8 mouse cellular contexts compared by ENCODE assay signal in the genomic region with DNA sequence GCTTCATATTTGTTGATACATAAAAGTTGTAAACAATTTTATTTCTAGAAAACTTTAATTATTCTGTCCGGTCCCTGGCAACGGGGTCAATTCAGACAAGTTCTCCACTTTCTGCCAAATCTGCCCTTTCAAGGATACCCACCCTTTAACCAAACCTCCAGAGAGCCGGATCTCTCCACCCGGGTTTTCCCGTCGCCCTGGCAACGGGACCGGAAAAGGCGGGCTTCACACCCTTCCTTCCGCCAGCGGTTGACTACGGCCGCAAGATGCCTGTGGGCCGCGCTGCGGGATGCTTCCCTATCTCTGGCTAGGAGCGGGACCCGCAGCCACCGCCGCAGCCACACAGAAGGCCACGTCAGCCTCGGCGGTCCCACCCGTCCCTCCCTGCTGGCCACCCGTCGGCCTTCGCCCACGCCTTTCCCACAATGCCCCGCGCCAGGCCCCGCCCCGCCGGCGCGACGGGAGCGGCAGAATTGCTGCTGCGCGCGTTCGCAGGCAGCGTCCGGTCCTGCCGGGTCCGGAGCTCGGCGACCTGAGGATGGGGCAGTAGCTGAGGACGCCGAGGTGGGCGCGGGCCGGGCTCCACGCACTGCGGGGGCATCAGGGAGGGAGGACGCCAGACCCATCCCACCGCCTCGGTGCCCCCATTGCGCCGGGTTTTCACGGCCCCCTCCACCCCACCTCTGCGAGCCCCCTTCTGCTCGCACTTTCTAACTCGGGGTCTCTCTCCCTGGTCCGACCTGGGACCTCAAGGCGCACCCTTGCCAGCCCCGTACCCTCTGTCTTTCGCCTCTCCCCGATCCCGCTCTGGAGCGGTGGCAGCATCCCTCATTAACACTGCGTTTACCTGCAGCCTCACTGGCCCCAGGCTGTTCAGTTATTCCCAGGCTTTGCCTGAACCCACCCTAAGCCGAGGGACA. TPM values are rescaled to one million over a fixed set of nuclear protein-coding genes. Genes with fewer than 3 reads are reported as not detected.
DNase-seq lines count a peak whose midpoint lies in the region; ATAC-seq lines count a peak whose summit lies in the region.

Gene Dnajc10, plus strand, starts transcription at position 225 of the 920 bp plus-strand sequence.

- 0 out of 2 replicates have a peak, but pooled peaks cover 6% of the 10 kb centered on the region for H3K4me1 ChIP-seq in heart, embryonic 10.5 days
- peaks cover 12% of the 10 kb centered on the region for H3K4me1 ChIP-seq in kidney, embryonic 15.5 days

- peak; percentile 80 for ATAC-seq in erythroblast, adult 5-6 weeks (replicated peaks; ENCODE audit: low FRiP score, poor library complexity, severe bottlenecking)
- ATAC-seq in kidney, embryonic 15.5 days (replicated peaks; ENCODE audit: low FRiP score), result peak; percentile 98
- ATAC-seq in monocyte, adult 5-6 weeks (replicated peaks; ENCODE audit: insufficient number of reproducible peaks, low FRiP score, low TSS enrichment, poor library complexity, severe bottlenecking), result peak; percentile 89

- H3K9ac ChIP-seq in kidney, embryonic 15.5 days, result peak within 1 kb of the TSS; percentile 94

- H3K36me3 ChIP-seq in heart, embryonic 10.5 days, result peaks cover 19% of the 10 kb centered on the region
- peaks cover 22% of the 10 kb centered on the region for H3K36me3 ChIP-seq in kidney, embryonic 15.5 days

- WGBS in heart, embryonic 10.5 days, result under 1% methylated on average over 70 of the region's 72 CpGs
- WGBS in kidney, embryonic 15.5 days, result under 1% methylated on average over 65 of the region's 72 CpGs

- DNase-seq in B cell, adult 2 months, result peak; percentile 89
- peak; percentile 95 for DNase-seq in brain, adult 2 months (ENCODE audit: low read depth, low spot score)
- DNase-seq in heart, embryonic 10.5 days (ENCODE audit: low spot score), result peak; percentile 96
- peak; percentile 92 for DNase-seq in liver
- peak; percentile 90 to 95 for DNase-seq in spleen, postnatal 4 days (ENCODE audit: low spot score in 2 of 2)

- H3K4me3 ChIP-seq in heart, embryonic 10.5 days, result peak within 1 kb of the TSS; percentile 94
- H3K4me3 ChIP-seq in kidney, embryonic 15.5 days (replicated peaks), result peak within 1 kb of the TSS; percentile 94

- no peaks in the 10 kb centered on the region for H3K9me3 ChIP-seq in heart, embryonic 10.5 days
- H3K9me3 ChIP-seq in kidney, embryonic 15.5 days (replicated peaks), result no peaks in the 10 kb centered on the region

- H3K27me3 ChIP-seq in heart, embryonic 10.5 days (ENCODE audit: insufficient read depth, poor library complexity, severe bottlenecking), result no peaks in the 10 kb centered on the region
- 0 out of 2 replicates have a peak, but pooled peaks cover 4% of the 10 kb centered on the region for H3K27me3 ChIP-seq in kidney, embryonic 15.5 days

- peak within 1 kb of the TSS; percentile 98 for H3K27ac ChIP-seq in heart, embryonic 10.5 days
- H3K27ac ChIP-seq in kidney, embryonic 15.5 days, result peak within 1 kb of the TSS; percentile 98

- peak within 1 kb of the TSS; percentile 69 for H3K4me2 ChIP-seq in kidney, embryonic 15.5 days

RNA-seq across cellular contexts. Expression of gene Dnajc10, which starts in this region (rescaled TPM):
- total RNA-seq in erythroblast, adult 5-6 weeks (2015; ENCODE audit: low replicate concordance), result 44.0 and 54.5 TPM in 2 replicates
- total RNA-seq in erythroblast, adult 5-6 weeks (2017; ENCODE audit: low replicate concordance), result 60.6 and 110 TPM in 2 replicates
- polyA plus RNA-seq in heart, embryonic 10.5 days (2016; fragmentation: Nextera tagmentation; extraction: Ambion mirVana), result 71.2 and 74.6 TPM in 2 replicates
- polyA plus RNA-seq in kidney, embryonic 15.5 days (2015; fragmentation: Nextera tagmentation; extraction: Ambion mirVana), result 87.9 and 88.4 TPM in 2 replicates
- 65.8 to 92.3 TPM (median 76.7 TPM) in 3 replicates for total RNA-seq in monocyte, adult 5-6 weeks (2017)

Comparison
In these comparisons a context has a peak if more than half of its experiments do, and no peak if none do; other contexts are left out.
1. Peak in every context shown above with its lines: DNase-seq, ATAC-seq, H3K4me3 ChIP-seq and H3K27ac ChIP-seq.